Mouse (Mus musculus) large intestine, adult 2 months (tissue): ENCODE data around the gene 1110065P20Rik. TPM values are rescaled to one million over a fixed set of nuclear protein-coding genes. Genes with fewer than 3 reads are reported as not detected.

Source experiments
- DNase-seq: peaks from one replicate; pipeline ENCODE4 v3.0.0-alpha.2; 2012; ENCODE audit warnings: low read depth, low spot score
- WGBS: fragments of 180-500 bp; shearing (Covaris S2); methylation state at CpG from one replicate; pipeline ENCODE4 v1.1.7; 2018; 5-methylcytosine and 5-hydroxymethylcytosine counted together
- polyA plus RNA-seq: library from polyadenylated mRNA; depleted of rRNA; stranded (reverse); fragments of >200 nt; gene quantifications from 2 replicates; pipeline ENCODE4 v1.2.3, GENCODE M21; 2012

Gene 1110065P20Rik
- polyA plus RNA-seq, 1 experiment = 24.5 TPM

- no peak for DNase-seq
- 17% methylated on average over 8 of the region's 8 CpGs for WGBS
These were observed 3.4 kb downstream of the 1110065P20Rik start for GRCm38 (mm10) chr4:124847573-124847972.

GRCm38 (mm10) chr4:124843493-124843892 is 7.5 kb downstream of the 1110065P20Rik start:
- no peak for DNase-seq
- WGBS = 54% methylated on average over 11 of the region's 11 CpGs

GRCm38 (mm10) chr4:124840998-124841397 is 10.0 kb downstream of the 1110065P20Rik start:
- WGBS = 88% methylated on average over 1 of the region's 1 CpGs
- DNase-seq = no peak

- 88% methylated on average over 14 of the region's 14 CpGs for WGBS
- DNase-seq = no peak
These were observed 12.8 kb downstream of the 1110065P20Rik start for GRCm38 (mm10) chr4:124838035-124838700.

GRCm38 (mm10) chr4:124832796-124833195 is 18.2 kb downstream of the 1110065P20Rik start:
- DNase-seq = no peak
- WGBS = 97% methylated on average over 10 of the region's 10 CpGs

- DNase-seq = no peak
- 63% methylated on average over 5 of the region's 5 CpGs for WGBS
These were observed 21.3 kb downstream of the 1110065P20Rik start for GRCm38 (mm10) chr4:124829671-124830070.

GRCm38 (mm10) chr4:124825371-124825965 is 25.5 kb downstream of the 1110065P20Rik start:
- DNase-seq = no peak
- 95% methylated on average over 21 of the region's 21 CpGs for WGBS

GRCm38 (mm10) chr4:124824967-124825366 is 26.0 kb downstream of the 1110065P20Rik start:
- 94% methylated on average over 6 of the region's 6 CpGs for WGBS
- no peak for DNase-seq

GRCm38 (mm10) chr4:124818832-124819231 is 32.2 kb downstream of the 1110065P20Rik start:
- peak; percentile 75 for DNase-seq
- 34% methylated on average over 4 of the region's 4 CpGs for WGBS

GRCm38 (mm10) chr4:124817803-124818202 is 33.2 kb downstream of the 1110065P20Rik start:
- 9% methylated on average over 6 of the region's 6 CpGs for WGBS
- peak; percentile 50 for DNase-seq

- no peak for DNase-seq
- 82% methylated on average over 11 of the region's 11 CpGs for WGBS
These were observed 35.1 kb downstream of the 1110065P20Rik start for GRCm38 (mm10) chr4:124815901-124816300.

GRCm38 (mm10) chr4:124811347-124811975 is 39.5 kb downstream of the 1110065P20Rik start:
- no peak for DNase-seq
- WGBS = 75% methylated on average over 9 of the region's 9 CpGs

GRCm38 (mm10) chr4:124810056-124810455 is 40.9 kb downstream of the 1110065P20Rik start:
- 68% methylated on average over 7 of the region's 7 CpGs for WGBS
- no peak for DNase-seq

- DNase-seq = no peak
- 77% methylated on average over 9 of the region's 9 CpGs for WGBS
These were observed 41.7 kb downstream of the 1110065P20Rik start for GRCm38 (mm10) chr4:124809136-124809883.

GRCm38 (mm10) chr4:124808511-124808910 is 42.5 kb downstream of the 1110065P20Rik start:
- WGBS = 80% methylated on average over 5 of the region's 5 CpGs
- no peak for DNase-seq

GRCm38 (mm10) chr4:124803406-124803805 is 47.6 kb downstream of the 1110065P20Rik start:
- 59% methylated on average over 6 of the region's 6 CpGs for WGBS
- DNase-seq = no peak

- peak; percentile 97 for DNase-seq
- WGBS = under 1% methylated on average over 53 of the region's 53 CpGs
These were observed 48.4 kb downstream of the 1110065P20Rik start for GRCm38 (mm10) chr4:124802309-124803260.

- 3% methylated on average over 21 of the region's 21 CpGs for WGBS
- DNase-seq = peak; percentile 64
These were observed 49.3 kb downstream of the 1110065P20Rik start, which contains the start of gene Mtf1 for GRCm38 (mm10) chr4:124801552-124802308. Mtf1 (plus strand) TSS chr4:124802104.
